Mouse (Mus musculus) limb, embryonic 13.5 days (tissue): ENCODE measurements around the gene Iffo2. TPM values are rescaled to one million over a fixed set of nuclear protein-coding genes. Genes with fewer than 3 reads are reported as not detected.

Source experiments
- ATAC-seq: fragments of 200-750 bp; cut with Nextera tagmentation; 2 replicates; pipeline ENCODE4 v1.8.0; 2017; ENCODE audit warnings: low read depth, moderate number of reproducible peaks, moderate TSS enrichment; ENCODE audit not compliant: low FRiP score
- H3K27ac ChIP-seq: fragments of 300-500 bp; sonication (generic); 2 replicates; pipeline ENCODE4 v1.5.1; 2015; ENCODE audit warnings: inconsistent platforms, mild to moderate bottlenecking, moderate library complexity
- H3K27me3 ChIP-seq: fragments of 300-500 bp; sonication (generic); 2 replicates; pipeline ENCODE4 v1.6.1; 2015; ENCODE audit warnings: mild to moderate bottlenecking, inconsistent platforms
- H3K36me3 ChIP-seq: fragments of 300-500 bp; sonication (generic); 2 replicates; pipeline ENCODE4 v1.6.1; 2015; ENCODE audit warnings: inconsistent platforms, mild to moderate bottlenecking, moderate library complexity
- H3K4me1 ChIP-seq: fragments of 300-500 bp; sonication (generic); 2 replicates; pipeline ENCODE4 v1.6.1; 2015; ENCODE audit warnings: inconsistent platforms
- H3K4me2 ChIP-seq: fragments of 300-500 bp; sonication (generic); replicated peaks from 2 replicates; pipeline ENCODE4 v1.6.1; 2015; ENCODE audit warnings: inconsistent platforms, mild to moderate bottlenecking, moderate library complexity
- H3K4me3 ChIP-seq: fragments of 300-500 bp; sonication (generic); 2 replicates; pipeline ENCODE4 v1.5.1; 2015; ENCODE audit warnings: moderate library complexity, mild to moderate bottlenecking, inconsistent platforms
- H3K9ac ChIP-seq: fragments of 300-500 bp; sonication (generic); 2 replicates; pipeline ENCODE4 v1.6.1; 2015; ENCODE audit warnings: mild to moderate bottlenecking, inconsistent platforms
- H3K9me3 ChIP-seq: fragments of 300-500 bp; sonication (generic); 2 replicates; pipeline ENCODE4 v1.6.1; 2016; ENCODE audit warnings: inconsistent platforms
- WGBS: fragments of 180-500 bp; shearing (Covaris S2); methylation state at CpG from one replicate; pipeline ENCODE4 v1.1.7; 2015; 5-methylcytosine and 5-hydroxymethylcytosine counted together
- polyA plus RNA-seq: library from polyadenylated mRNA; unstranded; fragments of >200 nt; fragmentation: Nextera tagmentation; extraction: Ambion mirVana; gene quantifications from 2 replicates; pipeline ENCODE4 v1.2.1, GENCODE M21; 2015

Gene Iffo2
- polyA plus RNA-seq, 1 experiment from 2014 or later, result 4.6 TPM

- peak; percentile 75 for ATAC-seq
- Histone ChIP-seq H3K9ac (peak overlapping the region; percentile 48), H3K27me3 (no peaks in the 10 kb centered on the region), H3K4me1 (peaks cover 87% of the 10 kb centered on the region), H3K4me2 (peak overlapping the region; percentile 61), H3K9me3 (no peaks in the 10 kb centered on the region), H3K4me3 (peak overlapping the region; percentile 23), H3K27ac (peak overlapping the region; percentile 94), H3K36me3 (no peaks in the 10 kb centered on the region)
- WGBS, result 0% methylated on average over 12 of the region's 12 CpGs
These were observed 68.7 kb downstream of the Iffo2 start for GRCm38 (mm10) chr4:139598950-139599518.

- no peak for ATAC-seq
- peak overlapping the region; percentile 66 for H3K27ac ChIP-seq
These were observed 71.4 kb downstream of the Iffo2 start for GRCm38 (mm10) chr4:139601519-139602356.

GRCm38 (mm10) chr4:139602357-139603244 is 72.3 kb downstream of the Iffo2 start, which contains the start of gene Gm21969:
Gm21969 (plus strand) TSS chr4:139603186.
- peaks cover 55% of the 10 kb centered on the region for H3K4me1 ChIP-seq
- peaks cover 34% of the 10 kb centered on the region for H3K36me3 ChIP-seq
- H3K9ac ChIP-seq, result no peak within 1 kb of the TSS; the same call in 1 of the 2 replicates
- no peak within 1 kb of the TSS for H3K4me3 ChIP-seq
- 60% methylated on average over 14 of the region's 14 CpGs for WGBS
- H3K27ac ChIP-seq, result peak within 1 kb of the TSS; percentile 66
- ATAC-seq, result no peak
- no peak within 1 kb of the TSS for H3K4me2 ChIP-seq
- no peaks in the 10 kb centered on the region for H3K27me3 ChIP-seq
- H3K9me3 ChIP-seq, result no peaks in the 10 kb centered on the region

More at GRCm38 (mm10) chr4:139601519-139602356, 71.4 kb downstream of the Iffo2 start:
- WGBS, result 61% methylated on average over 7 of the region's 7 CpGs
- Histone ChIP-seq H3K4me1 (peaks cover 64% of the 10 kb centered on the region), H3K9me3 (no peaks in the 10 kb centered on the region), H3K36me3 (peaks cover 26% of the 10 kb centered on the region), H3K9ac (no peak overlapping the region; the same call in 1 of the 2 replicates), H3K4me2 (no peak overlapping the region), H3K27me3 (no peaks in the 10 kb centered on the region), H3K4me3 (no peak overlapping the region)

DNA sequence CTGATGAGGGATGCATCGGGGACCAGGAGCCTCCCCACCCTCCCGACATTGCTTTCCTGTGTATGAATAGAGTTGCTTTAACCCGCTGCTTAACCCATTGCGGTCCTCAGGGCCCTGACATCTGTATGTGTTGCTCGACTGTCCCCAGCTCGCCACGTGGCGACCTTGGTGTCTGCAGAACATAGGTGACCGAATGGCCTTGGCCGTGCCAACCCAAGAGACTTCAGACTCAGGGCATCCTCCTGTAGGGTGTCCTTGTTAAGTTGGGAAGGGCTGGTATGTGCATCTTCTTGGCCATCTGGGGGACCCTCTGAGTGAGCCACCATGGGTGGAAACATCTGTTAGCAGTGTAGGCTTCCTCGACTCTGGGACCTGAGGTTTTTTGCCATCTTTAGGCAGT is 74.9 kb downstream of the Iffo2 start:
- whole genome bisulfite sequencing, result 84% methylated on average over 11 of the region's 11 CpGs
- Histone ChIP-seq H3K4me3 (no peak overlapping the region), H3K27ac (no peak overlapping the region)

GRCm38 (mm10) chr4:139606732-139607131 is 76.4 kb downstream of the Iffo2 start:
- 90% methylated on average over 5 of the region's 5 CpGs for WGBS
- H3K36me3 ChIP-seq, result peaks cover 50% of the 10 kb centered on the region
- H3K4me1 ChIP-seq, result peaks cover 20% of the 10 kb centered on the region
- H3K4me3 ChIP-seq, result no peak overlapping the region
- no peak for ATAC-seq
- H3K9ac ChIP-seq, result no peak overlapping the region
- no peak overlapping the region for H3K27ac ChIP-seq
- H3K27me3 ChIP-seq, result no peaks in the 10 kb centered on the region
- H3K9me3 ChIP-seq, result no peaks in the 10 kb centered on the region
- no peak overlapping the region for H3K4me2 ChIP-seq

More for the DNA sequence above, 74.9 kb downstream of the Iffo2 start:
- Histone ChIP-seq H3K27me3 (no peaks in the 10 kb centered on the region), H3K4me1 (peaks cover 29% of the 10 kb centered on the region), H3K9me3 (no peaks in the 10 kb centered on the region), H3K36me3 (peaks cover 48% of the 10 kb centered on the region), H3K4me2 (no peak overlapping the region), H3K9ac (no peak overlapping the region)
- no peak for ATAC-seq

DNA sequence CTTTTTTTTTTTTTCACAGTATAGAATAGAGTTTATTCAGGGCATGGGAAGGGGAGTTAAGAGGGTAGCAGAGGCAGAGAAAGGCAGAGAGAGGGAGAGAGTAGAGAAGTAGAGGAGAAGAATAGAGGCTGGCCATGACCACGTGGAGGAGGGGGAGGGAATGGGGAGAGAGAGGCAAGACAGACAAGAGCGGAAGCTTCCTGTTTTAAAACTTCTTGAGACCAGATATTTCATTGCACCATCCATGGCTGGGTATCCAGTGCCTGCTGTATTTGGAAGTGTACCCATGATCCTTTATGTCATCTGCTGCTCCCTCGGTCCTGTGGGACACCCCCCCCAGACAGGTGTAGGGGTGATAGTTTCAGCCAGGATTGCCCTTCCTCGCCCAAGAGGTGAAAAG is 78.6 kb downstream of the Iffo2 start:
- no peak overlapping the region for H3K9ac ChIP-seq
- H3K9me3 ChIP-seq, result no peaks in the 10 kb centered on the region
- peaks cover 65% of the 10 kb centered on the region for H3K36me3 ChIP-seq
- H3K4me3 ChIP-seq, result no peak overlapping the region
- no peak overlapping the region for H3K4me2 ChIP-seq
- H3K4me1 ChIP-seq, result peaks cover 5% of the 10 kb centered on the region; the same call in 1 of the 2 replicates
- no peak overlapping the region for H3K27ac ChIP-seq
- 71% methylated on average over 4 of the region's 4 CpGs for WGBS
- no peaks in the 10 kb centered on the region for H3K27me3 ChIP-seq
- ATAC-seq, result no peak

- peaks cover 6% of the 10 kb centered on the region; the same call in 1 of the 2 replicates for H3K4me1 ChIP-seq
- no peak for ATAC-seq
- no peaks in the 10 kb centered on the region for H3K9me3 ChIP-seq
- H3K4me2 ChIP-seq, result no peak overlapping the region
- no peak overlapping the region for H3K4me3 ChIP-seq
- H3K36me3 ChIP-seq, result peaks cover 64% of the 10 kb centered on the region
- H3K27me3 ChIP-seq, result no peaks in the 10 kb centered on the region
- 60% methylated on average over 6 of the region's 6 CpGs for WGBS
- H3K9ac ChIP-seq, result no peak overlapping the region
- H3K27ac ChIP-seq, result no peak overlapping the region
These were observed 80.6 kb downstream of the Iffo2 start for GRCm38 (mm10) chr4:139610954-139611353.

DNA sequence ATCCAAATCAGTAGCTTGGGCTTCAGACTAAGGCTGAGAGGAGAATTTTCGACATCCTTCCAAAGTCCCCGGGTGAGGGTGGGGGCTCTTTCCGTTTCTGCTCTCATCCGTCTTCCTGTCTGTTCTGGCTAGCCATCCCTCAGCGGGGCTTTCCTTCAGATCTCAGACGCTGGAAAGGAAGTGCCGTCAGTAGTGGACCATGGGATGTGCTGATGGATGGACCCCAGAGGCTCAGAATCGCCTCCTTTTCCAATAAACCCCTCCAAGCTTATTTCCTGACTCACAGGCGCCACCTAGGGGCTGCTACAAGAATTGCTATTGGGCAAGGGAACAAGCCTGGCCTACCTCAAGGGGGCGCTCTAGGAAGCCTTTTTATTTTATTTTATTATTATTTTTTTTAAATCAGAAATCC is 81.2 kb downstream of the Iffo2 start:
- peak overlapping the region; percentile 60 for H3K4me2 ChIP-seq
- peaks cover 58% of the 10 kb centered on the region for H3K36me3 ChIP-seq

GRCm38 (mm10) chr4:139614524-139615260 is 84.3 kb downstream of the Iffo2 start:
- no peaks in the 10 kb centered on the region for H3K9me3 ChIP-seq
- H3K4me2 ChIP-seq, result no peak overlapping the region
- WGBS, result 88% methylated on average over 21 of the region's 21 CpGs
- H3K27me3 ChIP-seq, result no peaks in the 10 kb centered on the region
- no peak overlapping the region for H3K4me3 ChIP-seq
- H3K4me1 ChIP-seq, result peaks cover 15% of the 10 kb centered on the region
- no peak for ATAC-seq
- H3K9ac ChIP-seq, result no peak overlapping the region
- H3K27ac ChIP-seq, result no peak overlapping the region
- peaks cover 41% of the 10 kb centered on the region for H3K36me3 ChIP-seq

More for the DNA sequence above, 81.2 kb downstream of the Iffo2 start:
- Histone ChIP-seq H3K27ac (no peak overlapping the region), H3K9ac (peak overlapping the region; percentile 53; the same call in 1 of the 2 replicates), H3K9me3 (no peaks in the 10 kb centered on the region), H3K27me3 (no peaks in the 10 kb centered on the region), H3K4me3 (peak overlapping the region; percentile 30), H3K4me1 (peaks cover 10% of the 10 kb centered on the region; the same call in 1 of the 2 replicates)
- 1% methylated on average over 10 of the region's 10 CpGs for WGBS
- ATAC-seq, result peak; percentile 78; the same call in 1 of the 2 replicates

- ATAC-seq, result 0 out of 2 replicates have a peak, but pooled peaks have one; percentile 80
- Histone ChIP-seq H3K4me1 (peaks cover 9% of the 10 kb centered on the region), H3K4me3 (peak overlapping the region; percentile 37), H3K36me3 (peaks cover 36% of the 10 kb centered on the region), H3K4me2 (peak overlapping the region; percentile 59), H3K27ac (0 out of 2 replicates have a peak overlapping the region, but pooled peaks have one; percentile 44), H3K9me3 (no peaks in the 10 kb centered on the region), H3K27me3 (no peaks in the 10 kb centered on the region), H3K9ac (peak overlapping the region; percentile 40)
- WGBS, result 12% methylated on average over 24 of the region's 24 CpGs
These were observed 86.1 kb downstream of the Iffo2 start for GRCm38 (mm10) chr4:139616276-139617000.
